10 mouse cellular contexts compared by ENCODE assay signal in genomic region chr16:92234530-92234929, GRCm38 (mm10). TPM values are rescaled to one million over a fixed set of nuclear protein-coding genes. Genes with fewer than 3 reads are reported as not detected.
DNase-seq lines count a peak whose midpoint lies in the region; ATAC-seq and TF ChIP-seq lines count a peak whose summit lies in the region.
"Had no signal": no experiment of that assay in that cellular context is flagged by ENCODE, and none has a peak within 500 bp of the region (broad histone marks: within the 10 kb centered on the region; RNA-seq: fewer than 3 reads in every experiment).

No protein-coding gene starts in this region.

- H3K9ac ChIP-seq in midbrain, embryonic 16.5 days (ENCODE audit: low read depth, low read length): no peak overlapping the region
- H3K9ac ChIP-seq in liver, postnatal 0 days (replicated peaks): no peak overlapping the region
- H3K9ac ChIP-seq: neural tube, embryonic 12.5 days had no signal

- no peak overlapping the region for H3K4me3 ChIP-seq in midbrain, embryonic 10.5 days
- H3K4me3 ChIP-seq in midbrain, embryonic 16.5 days (ENCODE audit: low read depth, low read length): no peak overlapping the region
- H3K4me3 ChIP-seq in embryonic facial prominence, embryonic 10.5 days: no peak overlapping the region
- H3K4me3 ChIP-seq in liver, postnatal 0 days (ENCODE audit: low read depth, low read length): no peak overlapping the region
- H3K4me3 ChIP-seq: neural tube, embryonic 12.5 days had no signal

- TF ChIP-seq EP300 in liver, postnatal 0 days (IDR thresholded peaks at IDR 0.05; ENCODE audit: low read depth): peak; percentile 50; the same call in 1 of the 2 replicates

- 0 out of 2 replicates have a peak, but pooled peaks cover 6% of the 10 kb centered on the region for H3K9me3 ChIP-seq in midbrain, embryonic 10.5 days (replicated peaks)
- H3K9me3 ChIP-seq in midbrain, embryonic 16.5 days (replicated peaks; ENCODE audit: control insufficient read depth, low read length, poor library complexity, severe bottlenecking): no peaks in the 10 kb centered on the region
- peaks cover 2% of the 10 kb centered on the region; the same call in 1 of the 2 replicates for H3K9me3 ChIP-seq in embryonic facial prominence, embryonic 10.5 days
- peaks cover 3% of the 10 kb centered on the region; the same call in 1 of the 2 replicates for H3K9me3 ChIP-seq in liver, postnatal 0 days (ENCODE audit: low read length)
- H3K9me3 ChIP-seq: neural tube, embryonic 12.5 days had no signal

- no peaks in the 10 kb centered on the region for H3K36me3 ChIP-seq in midbrain, embryonic 10.5 days
- no peaks in the 10 kb centered on the region for H3K36me3 ChIP-seq in midbrain, embryonic 16.5 days (ENCODE audit: control insufficient read depth, insufficient read depth, low read length)
- H3K36me3 ChIP-seq in embryonic facial prominence, embryonic 10.5 days (replicated peaks): no peaks in the 10 kb centered on the region
- no peaks in the 10 kb centered on the region for H3K36me3 ChIP-seq in liver, postnatal 0 days (replicated peaks; ENCODE audit: insufficient read depth, low read length)
- H3K36me3 ChIP-seq: neural tube, embryonic 12.5 days had no signal

- peak overlapping the region; percentile 4; the same call in 1 of the 2 replicates for H3K27ac ChIP-seq in midbrain, embryonic 10.5 days (replicated peaks)
- no peak overlapping the region for H3K27ac ChIP-seq in midbrain, embryonic 16.5 days (ENCODE audit: low read length)
- 0 out of 2 replicates have a peak overlapping the region, but pooled peaks have one; percentile 40 for H3K27ac ChIP-seq in embryonic facial prominence, embryonic 10.5 days (replicated peaks)
- H3K27ac ChIP-seq in liver, postnatal 0 days (ENCODE audit: low read depth): peak overlapping the region; percentile 30; the same call in 1 of the 2 replicates
- H3K27ac ChIP-seq: macrophage; neural tube, embryonic 12.5 days had no signal

- ATAC-seq in midbrain, embryonic 16.5 days: no peak
- peak; percentile 93 for ATAC-seq in liver, postnatal 0 days

- no peaks in the 10 kb centered on the region for H3K27me3 ChIP-seq in midbrain, embryonic 10.5 days (ENCODE audit: low read depth, poor library complexity, severe bottlenecking)
- no peaks in the 10 kb centered on the region for H3K27me3 ChIP-seq in midbrain, embryonic 16.5 days (ENCODE audit: control insufficient read depth, insufficient read depth, low read depth, low read length)
- no peaks in the 10 kb centered on the region for H3K27me3 ChIP-seq in embryonic facial prominence, embryonic 10.5 days (replicated peaks; ENCODE audit: low read depth, poor library complexity, severe bottlenecking)
- H3K27me3 ChIP-seq in liver, postnatal 0 days (ENCODE audit: insufficient read depth, low read length): no peaks in the 10 kb centered on the region
- H3K27me3 ChIP-seq: neural tube, embryonic 12.5 days had no signal

- 38% methylated on average over 5 of the region's 5 CpGs for WGBS in midbrain, embryonic 10.5 days
- 23% methylated on average over 5 of the region's 5 CpGs for WGBS in midbrain, embryonic 16.5 days
- 48% methylated on average over 5 of the region's 5 CpGs for WGBS in embryonic facial prominence, embryonic 10.5 days
- 32% methylated on average over 5 of the region's 5 CpGs for WGBS in liver, postnatal 0 days (ENCODE audit: insufficient replicate concordance)

- TF ChIP-seq CTCF in liver, postnatal 0 days (IDR thresholded peaks at IDR 0.05; ENCODE audit: low read depth): no peak

- peaks cover 32% of the 10 kb centered on the region for H3K4me1 ChIP-seq in midbrain, embryonic 10.5 days
- H3K4me1 ChIP-seq in midbrain, embryonic 16.5 days (ENCODE audit: control insufficient read depth, insufficient read depth, low read length): no peaks in the 10 kb centered on the region
- H3K4me1 ChIP-seq in embryonic facial prominence, embryonic 10.5 days: peaks cover 36% of the 10 kb centered on the region
- 0 out of 2 replicates have a peak, but pooled peaks cover 3% of the 10 kb centered on the region for H3K4me1 ChIP-seq in liver, postnatal 0 days (ENCODE audit: insufficient read depth)
- H3K4me1 ChIP-seq: neural tube, embryonic 12.5 days had no signal

- DNase-seq in midbrain, embryonic 10.5 days (ENCODE audit: low spot score): no peak
- DNase-seq in embryonic facial prominence, embryonic 10.5 days (ENCODE audit: low spot score): no peak
- DNase-seq in liver, postnatal 0 days: no peak
- DNase-seq in retina, postnatal 7 days (ENCODE audit: low read depth, low spot score): peak; percentile 17
- DNase-seq in thymus, adult 18-20 months: no peak
- no peak for DNase-seq in frontal cortex, postnatal 36 days (ENCODE audit: low spot score in 2 of 2)
- DNase-seq: gastrocnemius, postnatal 14 days had no signal

- H3K4me2 ChIP-seq in midbrain, embryonic 16.5 days (ENCODE audit: low read length): no peak overlapping the region
- H3K4me2 ChIP-seq in liver, postnatal 0 days (ENCODE audit: low read depth, low read length): no peak overlapping the region
- H3K4me2 ChIP-seq: neural tube, embryonic 12.5 days had no signal

RNA-seq across cellular contexts. Expression of gene Kcne2, which starts 57.7 kb away (rescaled TPM):
- 0.23 and 0.29 TPM in 2 replicates for polyA plus RNA-seq in midbrain, embryonic 10.5 days (2016; fragmentation: Nextera tagmentation; extraction: Ambion mirVana)
- polyA plus RNA-seq in midbrain, embryonic 16.5 days (2015; fragmentation: Nextera tagmentation; extraction: Ambion mirVana): 8.1 and 8.5 TPM in 2 replicates
- 0.38 and 0.47 TPM in 2 replicates for polyA plus RNA-seq in embryonic facial prominence, embryonic 10.5 days (2016; fragmentation: Nextera tagmentation; extraction: Ambion mirVana)
- polyA plus RNA-seq in liver, postnatal 0 days (2015; fragmentation: Nextera tagmentation; extraction: Ambion mirVana): not detected in 2 replicates
- polyA plus RNA-seq: macrophage had no signal
